Mouse (Mus musculus): Measurements from ENCODE around the gene Ctcfl. TPM values are rescaled to one million over a fixed set of nuclear protein-coding genes. Genes with fewer than 3 reads are reported as not detected.

Ctcfl gene
- polyA plus RNA-seq, 1 experiment from 2014 or later: not detected

DNA sequence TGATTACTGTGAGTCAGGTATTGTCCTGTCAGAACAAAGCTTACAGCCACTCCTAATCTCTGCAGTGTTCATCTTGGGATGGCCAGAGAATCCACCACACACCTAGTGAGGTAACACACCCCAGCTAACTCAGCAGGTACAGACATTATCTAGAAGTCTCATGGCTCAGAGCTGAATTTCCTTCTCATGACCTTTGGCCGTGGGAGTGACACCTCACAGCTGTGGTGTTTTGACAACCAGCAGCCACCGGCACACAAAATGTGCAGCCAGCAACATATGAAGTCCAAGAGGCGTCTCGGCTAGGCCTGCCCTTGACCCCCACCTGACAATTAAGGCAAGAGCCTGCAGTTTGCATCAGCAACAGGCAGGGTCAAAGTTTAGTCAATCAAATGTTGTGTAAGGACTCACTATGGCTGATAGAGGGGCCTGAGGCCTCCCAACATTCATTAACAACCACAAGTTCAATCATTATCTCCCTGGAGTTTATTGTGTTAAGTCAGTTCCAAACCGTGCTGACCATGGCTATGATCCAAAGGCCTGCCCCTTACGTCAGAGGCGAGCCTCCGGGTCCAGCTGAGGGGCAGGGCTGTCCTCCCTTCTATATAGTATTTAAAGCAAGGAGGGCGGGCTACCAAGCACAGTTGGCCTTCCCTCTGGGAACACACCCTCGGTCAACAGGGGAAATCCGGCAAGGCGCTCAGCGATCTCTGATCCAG lies 33.3 kb upstream of the Ctcfl start, which contains the start of gene Pck1:
Gene Pck1, plus strand, starts transcription at position 613 of the 716 bp plus-strand sequence.
- 86% methylated on average over 13 of the region's 13 CpGs for whole genome bisulfite sequencing
- H3K4me2 ChIP-seq (ENCODE audit: low read depth, low read length): no peak within 1 kb of the TSS
- H3K4me3 ChIP-seq (ENCODE audit: low read depth, low read length): no peak within 1 kb of the TSS
- ATAC-seq (replicated peaks; ENCODE audit: insufficient number of reproducible peaks, low FRiP score, low TSS enrichment, low read depth): no peak
- H3K27ac ChIP-seq (replicated peaks; ENCODE audit: low read depth, low read length): no peak within 1 kb of the TSS
- no peaks in the 10 kb centered on the region for H3K36me3 ChIP-seq (replicated peaks; ENCODE audit: control insufficient read depth, insufficient read depth, low read depth, low read length)
- H3K9me3 ChIP-seq (replicated peaks; ENCODE audit: control insufficient read depth, low read length): no peaks in the 10 kb centered on the region
- no peak for DNase-seq (ENCODE audit: low spot score)
- H3K4me1 ChIP-seq (ENCODE audit: control insufficient read depth, insufficient read depth, low read length): no peaks in the 10 kb centered on the region
- H3K9ac ChIP-seq (replicated peaks; ENCODE audit: low read length): no peak within 1 kb of the TSS
- H3K27me3 ChIP-seq (ENCODE audit: control insufficient read depth, insufficient read depth, low read length): no peaks in the 10 kb centered on the region

DNA sequence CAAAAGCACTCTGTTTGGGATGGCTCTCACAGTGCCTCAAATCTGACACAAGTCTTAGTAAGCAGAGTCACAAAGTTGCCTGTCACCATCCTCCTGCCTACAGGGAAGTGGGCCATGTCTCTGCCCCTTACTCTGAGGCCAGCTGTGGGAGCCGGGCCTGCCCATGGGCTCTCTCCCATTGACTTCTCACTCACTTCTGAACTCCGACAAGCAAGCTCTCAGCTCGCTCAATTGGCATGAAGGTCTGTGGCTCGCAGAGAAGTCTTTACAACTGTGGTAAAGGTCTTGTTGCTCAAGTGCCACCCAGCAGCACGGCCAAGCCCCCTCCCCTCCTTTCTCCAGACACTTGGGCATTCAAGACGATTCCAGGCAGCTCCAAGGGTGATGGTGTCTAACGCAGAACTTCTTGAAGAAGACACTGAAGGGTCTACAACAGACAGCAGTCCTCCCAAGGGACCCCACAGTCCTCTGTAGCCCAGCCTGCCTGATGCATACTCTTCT lies 32.5 kb upstream of the Ctcfl start:
- ATAC-seq (replicated peaks; ENCODE audit: insufficient number of reproducible peaks, low FRiP score, low TSS enrichment, low read depth) (no peak), DNase-seq (ENCODE audit: low spot score) (no peak)
- Histone ChIP-seq H3K36me3 (replicated peaks; ENCODE audit: control insufficient read depth, insufficient read depth, low read depth, low read length) (no peaks in the 10 kb centered on the region), H3K4me2 (ENCODE audit: low read depth, low read length) (no peak overlapping the region), H3K4me1 (ENCODE audit: control insufficient read depth, insufficient read depth, low read length) (no peaks in the 10 kb centered on the region), H3K9ac (replicated peaks; ENCODE audit: low read length) (no peak overlapping the region), H3K4me3 (ENCODE audit: low read depth, low read length) (no peak overlapping the region), H3K27ac (replicated peaks; ENCODE audit: low read depth, low read length) (no peak overlapping the region), H3K9me3 (replicated peaks; ENCODE audit: control insufficient read depth, low read length) (no peaks in the 10 kb centered on the region), H3K27me3 (ENCODE audit: control insufficient read depth, insufficient read depth, low read length) (no peaks in the 10 kb centered on the region)
- 88% methylated on average over 7 of the region's 7 CpGs for WGBS

DNA sequence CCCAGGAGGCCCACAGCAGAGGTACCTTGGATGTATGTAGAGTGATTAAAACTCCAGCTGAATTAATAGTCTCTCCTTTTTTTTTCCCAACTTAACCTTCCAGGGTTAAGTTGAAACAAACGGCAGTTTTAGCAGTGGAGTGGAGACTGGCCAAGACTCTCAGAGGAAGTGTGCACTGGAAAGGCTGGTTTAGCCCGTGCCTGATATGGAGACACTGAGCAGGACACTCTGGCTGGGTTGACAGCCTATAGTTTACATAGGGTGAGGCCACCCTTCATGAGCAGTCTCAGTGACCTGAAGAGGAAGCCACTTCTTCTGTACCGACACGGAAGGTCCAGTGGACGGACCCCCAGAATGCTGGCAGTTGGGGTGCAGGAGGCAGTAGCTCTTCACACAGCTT lies 32.0 kb upstream of the Ctcfl start:
- no peak for DNase-seq (ENCODE audit: low spot score)
- WGBS: 85% methylated on average over 5 of the region's 5 CpGs
- no peak overlapping the region for H3K4me3 ChIP-seq (ENCODE audit: low read depth, low read length)

DNA sequence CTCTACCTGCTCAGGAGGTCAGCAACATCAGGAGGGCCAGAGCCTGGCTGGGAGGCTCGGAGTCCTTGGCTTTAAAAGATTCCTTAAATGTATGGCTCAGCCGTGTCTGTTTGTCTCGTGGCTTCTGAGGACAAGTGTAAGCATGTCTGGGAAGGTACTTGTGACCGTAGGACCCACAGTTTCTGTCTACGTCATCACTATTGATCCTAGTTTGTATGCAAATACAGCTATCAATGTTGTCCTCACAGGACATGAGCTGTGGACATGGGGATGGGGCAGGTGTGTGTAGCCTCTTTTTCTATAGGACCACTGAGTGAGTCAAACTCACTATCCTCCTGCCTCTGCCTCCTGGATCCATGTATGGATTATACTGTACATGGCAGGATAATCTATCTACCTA lies 28.7 kb upstream of the Ctcfl start:
- 86% methylated on average over 5 of the region's 5 CpGs for WGBS
- ATAC-seq (replicated peaks; ENCODE audit: insufficient number of reproducible peaks, low FRiP score, low TSS enrichment, low read depth): no peak

More for the DNA sequence above, 32.0 kb upstream of the Ctcfl start:
- H3K9ac ChIP-seq (replicated peaks; ENCODE audit: low read length): no peak overlapping the region
- no peaks in the 10 kb centered on the region for H3K36me3 ChIP-seq (replicated peaks; ENCODE audit: control insufficient read depth, insufficient read depth, low read depth, low read length)
- H3K4me1 ChIP-seq (ENCODE audit: control insufficient read depth, insufficient read depth, low read length): no peaks in the 10 kb centered on the region
- no peak for ATAC-seq (replicated peaks; ENCODE audit: insufficient number of reproducible peaks, low FRiP score, low TSS enrichment, low read depth)
- no peak overlapping the region for H3K4me2 ChIP-seq (ENCODE audit: low read depth, low read length)
- H3K9me3 ChIP-seq (replicated peaks; ENCODE audit: control insufficient read depth, low read length): no peaks in the 10 kb centered on the region
- no peaks in the 10 kb centered on the region for H3K27me3 ChIP-seq (ENCODE audit: control insufficient read depth, insufficient read depth, low read length)
- no peak overlapping the region for H3K27ac ChIP-seq (replicated peaks; ENCODE audit: low read depth, low read length)

DNA sequence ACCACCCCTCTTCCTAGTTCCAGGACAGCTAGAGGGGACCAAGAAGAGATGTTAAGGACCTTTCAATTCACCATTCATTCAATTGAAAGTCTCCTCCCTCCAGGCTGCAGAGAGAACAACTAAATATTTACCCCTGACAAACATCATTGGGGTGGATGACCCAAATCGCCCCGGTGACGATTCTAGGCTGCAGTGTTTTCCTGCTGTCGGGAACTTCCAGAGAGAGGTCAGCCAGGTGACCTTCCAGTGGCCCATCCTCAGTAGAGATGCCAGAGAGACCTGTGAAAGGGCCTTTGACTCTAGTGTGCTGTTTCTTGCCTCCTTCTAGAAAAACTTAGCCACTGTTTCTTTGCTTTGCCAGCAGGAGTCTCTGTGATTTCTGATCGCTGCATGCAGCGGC lies 27.4 kb upstream of the Ctcfl start:
- 60% methylated on average over 6 of the region's 6 CpGs for WGBS
- ATAC-seq (replicated peaks; ENCODE audit: insufficient number of reproducible peaks, low FRiP score, low TSS enrichment, low read depth): no peak

More for the DNA sequence above, 28.7 kb upstream of the Ctcfl start:
- H3K27me3 ChIP-seq (ENCODE audit: control insufficient read depth, insufficient read depth, low read length): no peaks in the 10 kb centered on the region
- no peak overlapping the region for H3K9ac ChIP-seq (replicated peaks; ENCODE audit: low read length)
- H3K27ac ChIP-seq (replicated peaks; ENCODE audit: low read depth, low read length): no peak overlapping the region
- H3K9me3 ChIP-seq (replicated peaks; ENCODE audit: control insufficient read depth, low read length): no peaks in the 10 kb centered on the region
- DNase-seq (ENCODE audit: low spot score): no peak
- H3K4me3 ChIP-seq (ENCODE audit: low read depth, low read length): no peak overlapping the region
- no peaks in the 10 kb centered on the region for H3K4me1 ChIP-seq (ENCODE audit: control insufficient read depth, insufficient read depth, low read length)
- H3K36me3 ChIP-seq (replicated peaks; ENCODE audit: control insufficient read depth, insufficient read depth, low read depth, low read length): no peaks in the 10 kb centered on the region
- H3K4me2 ChIP-seq (ENCODE audit: low read depth, low read length): no peak overlapping the region

DNA sequence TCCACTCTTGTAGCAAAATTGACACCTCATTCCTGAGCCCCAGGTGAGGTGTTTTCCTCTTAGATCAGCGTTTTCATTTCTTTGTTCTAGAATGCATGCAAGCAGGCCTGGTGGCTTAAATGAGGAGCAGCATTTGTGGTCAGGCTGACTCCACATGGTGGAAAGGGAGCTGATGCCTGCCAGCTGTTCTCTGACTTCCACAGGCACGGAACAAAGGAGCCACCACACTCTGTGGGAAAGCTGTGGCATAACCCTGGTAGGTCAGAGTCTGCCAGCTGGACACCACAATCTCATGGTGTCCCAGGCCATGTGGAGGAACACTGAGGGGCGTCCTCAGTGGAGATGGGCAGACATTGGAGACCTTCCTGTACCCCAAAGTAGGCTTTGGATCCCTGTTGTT lies 26.5 kb upstream of the Ctcfl start:
- Histone ChIP-seq H3K9me3 (replicated peaks; ENCODE audit: control insufficient read depth, low read length) (no peaks in the 10 kb centered on the region), H3K4me2 (ENCODE audit: low read depth, low read length) (no peak overlapping the region), H3K27ac (replicated peaks; ENCODE audit: low read depth, low read length) (no peak overlapping the region), H3K9ac (replicated peaks; ENCODE audit: low read length) (no peak overlapping the region), H3K36me3 (replicated peaks; ENCODE audit: control insufficient read depth, insufficient read depth, low read depth, low read length) (no peaks in the 10 kb centered on the region), H3K27me3 (ENCODE audit: control insufficient read depth, insufficient read depth, low read length) (no peaks in the 10 kb centered on the region), H3K4me1 (ENCODE audit: control insufficient read depth, insufficient read depth, low read length) (no peaks in the 10 kb centered on the region), H3K4me3 (ENCODE audit: low read depth, low read length) (no peak overlapping the region)
- 66% methylated on average over 3 of the region's 3 CpGs for WGBS
- ATAC-seq (replicated peaks; ENCODE audit: insufficient number of reproducible peaks, low FRiP score, low TSS enrichment, low read depth) (no peak), DNase-seq (ENCODE audit: low spot score) (no peak)

More for the DNA sequence above, 27.4 kb upstream of the Ctcfl start:
- Histone ChIP-seq H3K4me3 (ENCODE audit: low read depth, low read length) (no peak overlapping the region), H3K9ac (replicated peaks; ENCODE audit: low read length) (no peak overlapping the region), H3K9me3 (replicated peaks; ENCODE audit: control insufficient read depth, low read length) (no peaks in the 10 kb centered on the region), H3K27ac (replicated peaks; ENCODE audit: low read depth, low read length) (no peak overlapping the region), H3K4me2 (ENCODE audit: low read depth, low read length) (no peak overlapping the region), H3K36me3 (replicated peaks; ENCODE audit: control insufficient read depth, insufficient read depth, low read depth, low read length) (no peaks in the 10 kb centered on the region), H3K4me1 (ENCODE audit: control insufficient read depth, insufficient read depth, low read length) (no peaks in the 10 kb centered on the region), H3K27me3 (ENCODE audit: control insufficient read depth, insufficient read depth, low read length) (no peaks in the 10 kb centered on the region)
- DNase-seq (ENCODE audit: low spot score): no peak

DNA sequence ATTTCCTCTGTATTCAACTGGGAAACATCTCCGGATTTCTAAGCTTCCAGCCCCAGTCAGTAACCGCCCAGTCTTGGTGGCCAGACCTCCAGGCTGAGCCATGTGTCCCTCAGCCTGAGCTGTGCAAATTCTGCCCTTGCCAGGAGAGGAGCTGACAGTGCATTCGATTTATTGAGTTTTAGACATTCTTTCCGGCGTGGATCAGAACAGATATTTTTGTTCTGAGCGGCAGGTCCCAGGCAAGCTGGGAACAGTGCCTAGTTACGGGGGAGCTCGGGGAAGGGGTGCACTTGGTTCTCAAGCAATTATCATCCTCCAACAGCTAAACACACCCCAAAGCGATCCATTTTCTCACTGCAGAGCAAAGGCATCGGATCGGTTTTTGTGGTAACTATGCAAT lies 24.3 kb upstream of the Ctcfl start:
- 82% methylated on average over 11 of the region's 11 CpGs for WGBS
- no peaks in the 10 kb centered on the region for H3K4me1 ChIP-seq (ENCODE audit: control insufficient read depth, insufficient read depth, low read length)
- H3K9me3 ChIP-seq (replicated peaks; ENCODE audit: control insufficient read depth, low read length): no peaks in the 10 kb centered on the region
- no peaks in the 10 kb centered on the region for H3K27me3 ChIP-seq (ENCODE audit: control insufficient read depth, insufficient read depth, low read length)
- ATAC-seq (replicated peaks; ENCODE audit: insufficient number of reproducible peaks, low FRiP score, low TSS enrichment, low read depth): no peak
- no peak for DNase-seq (ENCODE audit: low spot score)
- H3K9ac ChIP-seq (replicated peaks; ENCODE audit: low read length): no peak overlapping the region
- H3K27ac ChIP-seq (replicated peaks; ENCODE audit: low read depth, low read length): no peak overlapping the region
- no peak overlapping the region for H3K4me2 ChIP-seq (ENCODE audit: low read depth, low read length)
- H3K4me3 ChIP-seq (ENCODE audit: low read depth, low read length): no peak overlapping the region
- H3K36me3 ChIP-seq (replicated peaks; ENCODE audit: control insufficient read depth, insufficient read depth, low read depth, low read length): no peaks in the 10 kb centered on the region

DNA sequence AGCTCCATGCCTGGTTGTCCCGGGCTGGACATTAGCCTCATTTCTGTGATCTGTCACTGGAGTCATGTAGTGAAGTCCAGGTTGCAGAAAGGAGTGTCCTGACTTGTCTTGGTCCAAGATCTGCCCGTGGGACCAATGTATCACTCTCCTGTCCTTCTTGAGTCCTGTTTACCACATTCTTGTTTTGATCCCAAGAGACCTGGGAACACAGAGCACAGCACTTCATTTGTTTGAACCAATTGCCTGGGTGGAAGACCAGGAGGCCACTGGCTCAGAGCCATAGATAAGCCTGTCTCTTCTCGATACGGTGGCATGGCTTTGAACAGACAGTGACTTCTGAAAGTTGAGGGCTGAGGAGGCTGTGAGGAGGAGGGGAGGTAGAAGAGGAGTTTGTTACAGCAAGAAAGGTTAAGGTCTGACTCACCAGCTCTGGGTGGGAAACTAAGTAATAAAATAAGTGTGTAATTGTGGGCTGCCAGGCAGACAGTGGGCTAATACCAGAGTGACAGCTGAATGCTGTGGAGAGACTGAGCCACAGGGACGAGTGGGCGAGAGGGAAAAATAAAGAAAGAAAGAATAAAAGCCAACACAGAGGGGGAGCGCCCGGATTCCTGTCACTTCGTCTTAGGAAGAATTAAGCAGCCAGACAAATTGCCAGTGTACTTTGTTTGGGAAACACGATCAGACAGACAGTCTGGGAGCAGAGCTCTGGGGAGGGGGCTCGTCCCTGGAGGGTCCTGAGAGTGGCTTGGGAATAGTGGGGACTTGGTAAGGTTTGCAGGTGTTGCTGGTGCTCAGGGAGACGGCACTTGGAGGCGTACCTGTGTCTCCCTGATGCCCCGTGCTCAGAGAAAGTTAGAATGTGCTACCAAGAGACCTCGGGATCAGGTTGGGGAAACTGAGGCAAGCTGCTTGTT lies 19.3 kb upstream of the Ctcfl start:
- no peak overlapping the region for H3K27ac ChIP-seq (replicated peaks; ENCODE audit: low read depth, low read length)
- no peaks in the 10 kb centered on the region for H3K4me1 ChIP-seq (ENCODE audit: control insufficient read depth, insufficient read depth, low read length)
- no peak overlapping the region for H3K4me2 ChIP-seq (ENCODE audit: low read depth, low read length)
- H3K27me3 ChIP-seq (ENCODE audit: control insufficient read depth, insufficient read depth, low read length): no peaks in the 10 kb centered on the region
- DNase-seq (ENCODE audit: low spot score) (no peak), ATAC-seq (replicated peaks; ENCODE audit: insufficient number of reproducible peaks, low FRiP score, low TSS enrichment, low read depth) (peak; percentile 34; the same call in 1 of the 2 replicates)
- no peaks in the 10 kb centered on the region for H3K36me3 ChIP-seq (replicated peaks; ENCODE audit: control insufficient read depth, insufficient read depth, low read depth, low read length)
- no peak overlapping the region for H3K4me3 ChIP-seq (ENCODE audit: low read depth, low read length)
- H3K9ac ChIP-seq (replicated peaks; ENCODE audit: low read length): no peak overlapping the region
- H3K9me3 ChIP-seq (replicated peaks; ENCODE audit: control insufficient read depth, low read length): no peaks in the 10 kb centered on the region
- WGBS: 56% methylated on average over 15 of the region's 15 CpGs

Measured in embryonic facial prominence, embryonic 11.5 days (tissue).